Mouse (Mus musculus): ENCODE results near the gene Cybrd1. TPM values are rescaled to one million over a fixed set of nuclear protein-coding genes. Genes with fewer than 3 reads are reported as not detected.

The Cybrd1 gene
- 1 to 10 TPM; 1.9 to 3.1 TPM for total RNA-seq (2021)
- long read RNA-seq, partial matches to known transcripts = 0 of 1 reads
- long read RNA-seq, other reads (novel, unspliced or antisense) = 1 of 1 reads

GRCm38 (mm10) chr2:71117797-71118708 is at the start of gene Cybrd1:
TSS of gene Cybrd1 (plus strand) at chr2:71117923.
- no peak for DNase-seq (ENCODE audit: low spot score in 2 of 2)

GRCm38 (mm10) chr2:71071601-71072000 is 46.1 kb upstream of the Cybrd1 start:
- DNase-seq (ENCODE audit: low spot score in 2 of 2) = no peak

GRCm38 (mm10) chr2:71073330-71073729 is 44.4 kb upstream of the Cybrd1 start:
- no peak for DNase-seq (ENCODE audit: low spot score in 2 of 2)

- DNase-seq (ENCODE audit: low spot score in 2 of 2) = no peak
Observed at GRCm38 (mm10) chr2:71073828-71074227, 43.9 kb upstream of the Cybrd1 start.

GRCm38 (mm10) chr2:71082416-71082815 is 35.3 kb upstream of the Cybrd1 start:
- peak; percentile 55 to 82 for DNase-seq (ENCODE audit: low spot score in 2 of 2)

GRCm38 (mm10) chr2:71083454-71084193 is 34.1 kb upstream of the Cybrd1 start:
- no peak for DNase-seq (ENCODE audit: low spot score in 2 of 2)

GRCm38 (mm10) chr2:71089766-71090165 is 28.0 kb upstream of the Cybrd1 start:
- no peak for DNase-seq (ENCODE audit: low spot score in 2 of 2)

- DNase-seq (ENCODE audit: low spot score in 2 of 2) = no peak
Observed at GRCm38 (mm10) chr2:71090660-71091445, 26.9 kb upstream of the Cybrd1 start.

- no peak for DNase-seq (ENCODE audit: low spot score in 2 of 2)
Observed at GRCm38 (mm10) chr2:71096170-71096569, 21.6 kb upstream of the Cybrd1 start.

GRCm38 (mm10) chr2:71102621-71103291 is 15.0 kb upstream of the Cybrd1 start:
- no peak for DNase-seq (ENCODE audit: low spot score in 2 of 2)

- DNase-seq (ENCODE audit: low spot score in 2 of 2) = no peak
Observed at GRCm38 (mm10) chr2:71103292-71103680, 14.4 kb upstream of the Cybrd1 start.

- no peak for DNase-seq (ENCODE audit: low spot score in 2 of 2)
Observed at GRCm38 (mm10) chr2:71104696-71105095, 13.0 kb upstream of the Cybrd1 start.

- DNase-seq (ENCODE audit: low spot score in 2 of 2) = no peak
Observed at GRCm38 (mm10) chr2:71105469-71106215, 12.1 kb upstream of the Cybrd1 start.

GRCm38 (mm10) chr2:71107225-71107624 is 10.5 kb upstream of the Cybrd1 start:
- DNase-seq (ENCODE audit: low spot score in 2 of 2) = no peak

GRCm38 (mm10) chr2:71108541-71108940 is 9.2 kb upstream of the Cybrd1 start:
- DNase-seq (ENCODE audit: low spot score in 2 of 2) = no peak

- DNase-seq (ENCODE audit: low spot score in 2 of 2) = no peak
Observed at GRCm38 (mm10) chr2:71113489-71114171, 4.1 kb upstream of the Cybrd1 start.

- DNase-seq (ENCODE audit: low spot score in 2 of 2) = no peak
Observed at GRCm38 (mm10) chr2:71116151-71116550, 1.6 kb upstream of the Cybrd1 start.

- peak; percentile 70 to 86 for DNase-seq (ENCODE audit: low spot score in 2 of 2)
Observed at GRCm38 (mm10) chr2:71120844-71121243, 3.1 kb downstream of the Cybrd1 start.

GRCm38 (mm10) chr2:71121406-71121805 is 3.7 kb downstream of the Cybrd1 start:
- no peak for DNase-seq (ENCODE audit: low spot score in 2 of 2)
